Mouse (Mus musculus) G1E (cell line): ENCODE measurements at regions not wholly inside any gene's neighbourhood (a gene's known extent, or its start where the extent isn't known, plus 50 kb on each side); places are given as distances from the start of the nearest gene placed in this dataset.

ENCODE experiments used
- CTCF ChIP-seq: IDR thresholded peaks from 2 replicates; pipeline ENCODE4 v1.5.1; 2012; ENCODE audit warnings: low read depth, low read length, inconsistent platforms, mixed read lengths
- GATA1 ChIP-seq: IDR thresholded peaks from 2 replicates; pipeline ENCODE4 v1.6.1; 2012; ENCODE audit warnings: borderline replicate concordance, low read length, inconsistent platforms, mixed read lengths

DNA sequence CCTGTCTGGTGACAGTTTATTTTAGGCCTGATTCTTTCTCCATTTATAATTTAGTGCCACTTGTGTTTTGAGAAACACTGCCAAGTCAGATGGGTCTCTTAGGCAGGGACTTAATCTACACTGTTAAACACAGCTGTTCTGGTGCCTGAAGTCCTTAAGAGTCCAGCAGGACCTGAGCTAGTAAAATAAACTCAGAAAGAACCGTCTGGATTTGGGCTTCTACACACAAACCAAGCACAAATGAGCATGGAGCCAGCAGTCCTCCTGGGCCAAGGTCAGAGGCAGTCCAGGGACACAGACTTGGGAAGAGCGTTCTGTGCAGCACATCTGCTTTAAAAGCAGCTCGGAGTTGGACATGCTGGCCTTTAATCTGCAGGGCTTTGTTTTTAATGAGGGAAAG lies 87.6 kb upstream of the Ccdc122 start:
- TF ChIP-seq CTCF (no peak), GATA1 (no peak)
